Mouse (Mus musculus) liver, postnatal 0 days (tissue): ENCODE data around the gene Celf2. TPM values are rescaled to one million over a fixed set of nuclear protein-coding genes. Genes with fewer than 3 reads are reported as not detected.

Source experiments
- ATAC-seq: fragments of 200-750 bp; cut with Nextera tagmentation; 2 replicates; pipeline ENCODE4 v1.8.0; 2017; ENCODE audit warnings: mild to moderate bottlenecking, moderate library complexity
- DNase-seq: peaks from one replicate; pipeline ENCODE4 v3.0.0-alpha.2; 2016
- H3K27ac ChIP-seq: fragments of 300-500 bp; sonication (generic); 2 replicates; pipeline ENCODE4 v1.5.1; 2014; ENCODE audit warnings: antibody characterized with exemption, moderate library complexity, mild to moderate bottlenecking, low read depth
- H3K27me3 ChIP-seq: fragments of 300-500 bp; sonication (generic); 2 replicates; pipeline ENCODE4 v1.6.1; 2014; ENCODE audit warnings: low read length, control low read depth, mixed read lengths; ENCODE audit not compliant: insufficient read depth
- H3K36me3 ChIP-seq: fragments of 300-500 bp; sonication (generic); replicated peaks from 2 replicates; pipeline ENCODE4 v1.6.1; 2014; ENCODE audit warnings: mild to moderate bottlenecking, control low read depth, low read length, moderate library complexity, mixed read lengths; ENCODE audit not compliant: insufficient read depth
- H3K4me1 ChIP-seq: fragments of 300-500 bp; sonication (generic); 2 replicates; pipeline ENCODE4 v1.6.1; 2014; ENCODE audit warnings: antibody characterized with exemption, mild to moderate bottlenecking, control low read depth; ENCODE audit not compliant: insufficient read depth
- H3K4me2 ChIP-seq: fragments of 300-500 bp; sonication (generic); 2 replicates; pipeline ENCODE4 v1.6.1; 2014; ENCODE audit warnings: low read depth, mild to moderate bottlenecking, low read length, moderate library complexity, mixed read lengths
- H3K4me3 ChIP-seq: fragments of 300-500 bp; sonication (generic); 2 replicates; pipeline ENCODE4 v1.5.1; 2014; ENCODE audit warnings: low read depth, low read length
- H3K9ac ChIP-seq: fragments of 300-500 bp; sonication (generic); replicated peaks from 2 replicates; pipeline ENCODE4 v1.6.1; 2014; ENCODE audit warnings: mild to moderate bottlenecking, moderate library complexity
- H3K9me3 ChIP-seq: fragments of 300-500 bp; sonication (generic); 2 replicates; pipeline ENCODE4 v1.6.1; 2016; ENCODE audit warnings: mild to moderate bottlenecking, control low read depth, low read length, mixed read lengths
- CTCF ChIP-seq: sonication (generic); IDR thresholded peaks from 2 replicates; pipeline ENCODE4 v1.5.1; 2016; ENCODE audit warnings: antibody characterized with exemption, low read depth
- EP300 ChIP-seq: IDR thresholded peaks from 2 replicates; pipeline ENCODE4 v1.6.1; 2016; ENCODE audit warnings: antibody characterized with exemption, low read depth, mild to moderate bottlenecking
- WGBS: fragments of 180-500 bp; shearing (Covaris S2); extraction: QIAGEN DNeasy Blood & Tissue Kit; methylation state at CpG from one replicate; pipeline ENCODE4 v1.1.7; 2014; ENCODE audit not compliant: insufficient replicate concordance; 5-methylcytosine and 5-hydroxymethylcytosine counted together
- polyA plus RNA-seq: library from polyadenylated mRNA; unstranded; fragments of >200 nt; fragmentation: Nextera tagmentation; extraction: Ambion mirVana; gene quantifications from 2 replicates; pipeline ENCODE4 v1.2.1, GENCODE M21; 2015

Celf2 gene
- polyA plus RNA-seq, 1 experiment from 2014 or later = 13.5 TPM

DNA sequence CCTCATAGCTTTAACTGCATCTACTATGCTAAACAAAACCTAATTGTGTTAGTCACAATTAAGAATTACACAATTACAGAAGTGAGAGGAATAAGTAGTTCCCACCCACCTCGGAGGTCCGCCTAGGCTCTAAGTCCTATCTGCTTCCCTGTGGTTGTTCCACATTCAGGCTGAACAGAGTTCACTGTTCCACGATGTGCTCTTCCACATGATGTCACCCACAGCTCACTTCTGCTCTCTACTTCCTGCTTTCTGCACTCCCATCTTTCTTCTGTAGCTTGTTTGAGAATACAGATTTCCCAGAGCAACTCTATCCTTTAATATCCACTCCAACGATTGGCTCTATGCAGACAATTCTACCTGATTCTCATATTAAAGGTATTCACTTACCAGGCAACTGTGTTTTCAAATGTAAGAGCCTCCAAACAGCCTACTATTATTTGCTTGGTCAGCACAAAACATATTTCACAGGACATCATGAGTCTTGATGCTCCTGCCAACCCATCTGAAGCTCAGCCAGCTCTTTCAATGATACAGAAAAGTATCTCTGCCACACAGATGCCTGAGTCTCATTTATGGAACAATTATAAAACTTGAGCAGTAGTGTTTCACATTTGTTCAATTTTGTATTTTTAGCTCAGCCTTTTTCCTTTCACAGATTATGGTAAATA lies 769.2 kb downstream of the Celf2 start:
- Histone ChIP-seq H3K9me3 (no peaks in the 10 kb centered on the region), H3K9ac (no peak overlapping the region), H3K4me1 (no peaks in the 10 kb centered on the region), H3K4me2 (no peak overlapping the region), H3K27ac (no peak overlapping the region), H3K36me3 (no peaks in the 10 kb centered on the region), H3K27me3 (no peaks in the 10 kb centered on the region), H3K4me3 (no peak overlapping the region)
- no peak for TF ChIP-seq EP300
- no peak for TF ChIP-seq CTCF
- DNase-seq = no peak
- WGBS = 51% methylated on average over 4 of the region's 4 CpGs
- peak; percentile 41; the same call in 1 of the 2 replicates for ATAC-seq

DNA sequence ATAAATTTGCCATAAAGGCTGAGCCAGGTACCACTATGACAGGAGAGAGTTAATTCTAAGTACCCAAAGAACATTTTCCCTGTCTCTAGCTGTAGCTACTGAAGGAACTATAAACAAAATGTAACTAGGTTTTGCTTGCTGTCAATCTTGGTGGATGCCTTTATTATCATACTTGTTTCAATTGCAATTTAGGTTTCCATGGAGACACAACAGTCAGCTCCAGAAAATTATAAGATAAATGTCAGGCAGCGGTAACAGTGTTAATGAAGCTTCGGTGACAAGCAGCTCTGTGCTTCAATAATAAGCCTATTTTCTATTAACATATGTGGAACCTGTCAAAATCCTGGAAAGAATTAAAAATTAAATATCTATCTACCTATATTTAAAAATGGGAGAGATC lies 777.3 kb downstream of the Celf2 start:
- H3K27ac ChIP-seq = no peak overlapping the region
- no peak for DNase-seq
- TF ChIP-seq CTCF = no peak
- TF ChIP-seq EP300 = no peak
- no peak overlapping the region for H3K4me2 ChIP-seq
- ATAC-seq = no peak
- WGBS = 83% methylated on average over 2 of the region's 2 CpGs
- H3K27me3 ChIP-seq = no peaks in the 10 kb centered on the region
- no peaks in the 10 kb centered on the region for H3K36me3 ChIP-seq
- H3K4me1 ChIP-seq = no peaks in the 10 kb centered on the region
- no peaks in the 10 kb centered on the region for H3K9me3 ChIP-seq
- no peak overlapping the region for H3K9ac ChIP-seq
- no peak overlapping the region for H3K4me3 ChIP-seq

DNA sequence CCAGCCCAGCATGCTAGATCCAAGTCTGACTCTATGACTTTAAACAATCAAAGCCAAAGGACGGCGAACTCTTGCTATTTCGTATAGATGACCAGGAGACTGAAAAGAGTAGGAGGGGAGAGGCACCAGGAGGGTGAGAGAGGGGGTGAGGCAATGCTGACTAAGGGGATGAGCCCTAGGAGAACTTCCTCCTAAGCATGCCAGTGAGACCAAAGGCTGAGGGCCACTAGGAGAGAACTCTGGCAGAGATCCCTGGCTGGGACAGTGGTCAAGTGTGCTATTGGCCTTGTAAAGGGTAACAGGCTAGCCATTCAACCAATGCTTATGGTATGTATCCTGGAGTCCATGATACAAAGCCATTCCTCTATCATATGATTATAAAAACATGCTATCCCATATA lies 778.5 kb downstream of the Celf2 start:
- Histone ChIP-seq H3K4me3 (no peak overlapping the region), H3K27ac (no peak overlapping the region), H3K9ac (no peak overlapping the region), H3K9me3 (no peaks in the 10 kb centered on the region), H3K36me3 (no peaks in the 10 kb centered on the region), H3K27me3 (no peaks in the 10 kb centered on the region), H3K4me1 (no peaks in the 10 kb centered on the region), H3K4me2 (no peak overlapping the region)
- DNase-seq = no peak
- TF ChIP-seq CTCF (no peak), EP300 (no peak)
- ATAC-seq = no peak
- WGBS = 62% methylated on average over 3 of the region's 3 CpGs

DNA sequence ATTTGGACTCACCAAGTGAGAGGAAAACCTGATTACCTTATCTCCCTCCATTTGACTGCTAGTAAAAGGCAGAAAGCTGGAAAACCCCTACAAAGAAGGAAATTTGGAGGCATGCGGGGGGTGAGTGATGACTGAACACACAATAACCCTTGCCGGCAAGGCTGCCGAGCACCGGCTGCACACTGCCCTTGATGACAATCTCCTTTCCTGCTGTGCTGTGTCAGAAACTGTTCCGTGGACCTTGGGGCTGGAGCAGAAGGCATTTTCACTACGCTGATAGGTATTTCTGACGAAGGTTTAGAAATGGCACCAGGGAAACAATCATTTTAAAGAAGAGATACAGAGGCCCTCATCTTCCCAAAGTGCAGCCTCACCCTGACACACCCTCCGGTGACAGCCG lies 779.4 kb downstream of the Celf2 start:
- ATAC-seq (no peak), DNase-seq (no peak)
- Histone ChIP-seq H3K36me3 (no peaks in the 10 kb centered on the region), H3K27me3 (no peaks in the 10 kb centered on the region), H3K4me1 (no peaks in the 10 kb centered on the region), H3K4me2 (no peak overlapping the region), H3K27ac (no peak overlapping the region), H3K9ac (no peak overlapping the region), H3K9me3 (no peaks in the 10 kb centered on the region), H3K4me3 (no peak overlapping the region)
- WGBS = 58% methylated on average over 9 of the region's 9 CpGs
- no peak for TF ChIP-seq CTCF
- no peak for TF ChIP-seq EP300

DNA sequence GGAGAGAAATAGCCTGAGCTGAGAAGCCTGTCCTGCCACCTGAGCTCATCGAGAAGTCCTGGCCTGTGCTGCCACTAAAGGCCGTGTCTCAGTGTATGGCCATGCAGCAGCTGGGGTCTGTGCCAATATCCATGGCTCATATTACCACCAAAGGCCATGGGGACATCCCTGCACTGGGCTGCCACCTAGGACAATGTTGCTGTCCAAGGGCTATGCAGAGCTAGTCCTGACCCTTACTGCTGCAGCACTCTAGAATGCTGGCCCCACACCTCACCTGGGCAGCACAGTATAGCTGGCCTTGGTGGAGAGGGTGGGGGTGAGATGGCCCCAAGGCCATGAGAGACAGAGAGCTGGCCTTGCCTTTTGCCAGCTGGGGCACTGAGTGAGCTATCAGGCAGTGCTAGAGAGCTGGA lies 780.5 kb downstream of the Celf2 start:
- Histone ChIP-seq H3K27me3 (no peaks in the 10 kb centered on the region), H3K27ac (no peak overlapping the region), H3K4me2 (no peak overlapping the region), H3K4me3 (no peak overlapping the region), H3K9ac (no peak overlapping the region), H3K36me3 (no peaks in the 10 kb centered on the region), H3K4me1 (peaks cover 2% of the 10 kb centered on the region; the same call in 1 of the 2 replicates), H3K9me3 (no peaks in the 10 kb centered on the region)
- DNase-seq (no peak), ATAC-seq (no peak)
- TF ChIP-seq CTCF (no peak), EP300 (no peak)
- 81% methylated on average over 2 of the region's 2 CpGs for WGBS

DNA sequence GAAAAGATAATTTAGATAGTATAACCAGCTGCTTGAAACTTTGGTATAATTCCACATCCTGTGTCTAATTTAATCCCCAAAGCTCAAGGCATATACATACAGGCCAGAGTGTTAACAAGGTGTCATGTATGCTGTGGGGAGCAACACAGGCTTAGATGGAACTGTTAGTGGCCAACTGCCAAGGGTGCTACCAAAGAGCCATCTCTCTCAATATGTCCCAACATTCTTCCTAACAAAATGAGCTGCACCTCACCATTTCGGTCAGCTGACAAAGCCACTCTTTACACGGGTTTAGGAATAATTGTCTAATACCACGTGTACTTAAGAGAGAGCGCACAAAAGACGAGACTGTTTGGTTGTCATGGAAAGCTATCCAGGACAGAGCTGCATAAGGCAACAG lies 782.0 kb downstream of the Celf2 start:
- no peak for TF ChIP-seq CTCF
- no peak for TF ChIP-seq EP300
- peaks cover 3% of the 10 kb centered on the region; the same call in 1 of the 2 replicates for H3K4me1 ChIP-seq
- no peak overlapping the region for H3K27ac ChIP-seq
- 80% methylated on average over 5 of the region's 5 CpGs for WGBS
- H3K27me3 ChIP-seq = no peaks in the 10 kb centered on the region
- H3K9me3 ChIP-seq = no peaks in the 10 kb centered on the region
- no peak overlapping the region for H3K9ac ChIP-seq
- no peak overlapping the region for H3K4me2 ChIP-seq
- no peak overlapping the region for H3K4me3 ChIP-seq
- H3K36me3 ChIP-seq = no peaks in the 10 kb centered on the region
- DNase-seq (no peak), ATAC-seq (no peak)
